Mouse (Mus musculus) lung, adult 2 months (tissue): ENCODE results near the gene Sept6.

ENCODE experiments used
- CTCF ChIP-seq: fragments of 200-500 bp; IDR thresholded peaks from 2 replicates; pipeline ENCODE4 v1.5.1; 2011; ENCODE audit warnings: mild to moderate bottlenecking, low read length, control low read depth; ENCODE audit not compliant: insufficient read depth
- POLR2A ChIP-seq: fragments of 200-500 bp; IDR thresholded peaks from 2 replicates; pipeline ENCODE4 v1.6.1; 2011; ENCODE audit warnings: low read depth, mild to moderate bottlenecking, control low read depth, low read length, borderline replicate concordance; ENCODE audit errors: extremely low read depth

DNA sequence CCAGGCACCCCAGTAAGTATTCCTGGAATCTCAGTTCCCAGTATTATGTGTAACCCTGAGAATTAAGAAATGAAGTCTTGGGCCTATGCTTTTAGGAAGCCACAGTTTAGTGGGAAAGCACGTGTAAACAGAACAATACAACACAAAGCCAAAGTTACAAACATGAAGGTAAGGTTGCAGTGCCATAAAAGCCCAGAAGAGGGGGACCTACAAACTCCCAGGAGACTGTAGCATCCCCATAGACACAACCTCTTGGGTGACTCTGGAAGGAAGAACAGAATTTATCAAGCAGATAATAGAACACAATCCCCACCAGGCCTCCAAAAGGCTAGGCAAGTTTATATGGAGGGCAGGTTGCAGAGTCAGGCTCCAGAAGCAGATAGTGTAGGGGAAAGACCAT, 61.0 kb downstream of the Sept6 start:
- TF ChIP-seq CTCF (no peak), POLR2A (no peak)
